Mouse (Mus musculus) embryo, embryonic 10.5 days (tissue): ENCODE measurements around the gene Ints13.
"Not testable (repeated sequence)": the region's sequence is repeated elsewhere in the genome, so short reads cannot be mapped to it uniquely, and the experiment has no call there.

Source experiments
- DNase-seq: peaks from one replicate; pipeline ENCODE4 v3.0.0-alpha.2; 2015; ENCODE audit warnings: low spot score

Gene Ints13

DNA sequence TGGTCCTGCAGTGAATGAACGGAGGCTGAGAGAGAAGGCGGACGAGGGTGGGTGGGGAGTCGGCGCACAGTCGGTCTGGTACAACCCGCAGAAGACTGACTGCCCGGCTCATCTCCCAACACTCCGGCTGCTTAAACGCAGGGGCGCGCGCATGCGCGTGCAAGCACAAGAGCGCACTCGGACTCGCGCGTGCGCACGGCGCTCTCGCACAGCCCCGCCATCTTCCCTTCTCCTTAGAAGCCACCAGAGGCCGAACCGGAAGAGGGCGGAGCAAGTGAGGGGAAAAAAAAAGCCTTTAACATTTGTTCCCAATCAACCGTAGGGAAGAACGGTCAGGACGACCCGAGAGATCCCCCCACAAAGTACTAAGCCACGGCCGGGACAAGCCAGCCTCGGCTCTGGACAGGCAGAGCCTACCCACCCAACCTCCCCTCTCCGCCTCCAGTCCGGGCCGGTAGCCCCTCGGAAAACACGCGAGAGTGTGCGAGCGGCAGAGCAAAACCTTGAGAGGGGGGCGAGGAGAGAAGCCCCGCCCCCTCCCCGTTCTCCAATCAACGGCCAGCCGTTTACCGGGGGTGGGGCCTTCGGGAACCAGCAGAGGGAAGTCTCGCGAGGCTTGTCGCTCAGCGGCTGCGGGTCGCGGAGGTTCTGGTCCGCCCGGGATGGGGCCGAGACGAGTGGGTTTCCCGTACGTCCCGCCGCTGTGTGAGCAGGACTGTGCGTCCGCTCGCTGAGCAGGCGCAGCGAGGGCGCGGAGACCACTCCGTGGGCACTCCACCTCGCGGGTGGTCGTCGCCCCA, at the start of gene Ints13:
Gene Ints13, minus strand, starts transcription at position 526 of the 800 bp plus-strand sequence.
- peak; percentile 99 for DNase-seq

DNA sequence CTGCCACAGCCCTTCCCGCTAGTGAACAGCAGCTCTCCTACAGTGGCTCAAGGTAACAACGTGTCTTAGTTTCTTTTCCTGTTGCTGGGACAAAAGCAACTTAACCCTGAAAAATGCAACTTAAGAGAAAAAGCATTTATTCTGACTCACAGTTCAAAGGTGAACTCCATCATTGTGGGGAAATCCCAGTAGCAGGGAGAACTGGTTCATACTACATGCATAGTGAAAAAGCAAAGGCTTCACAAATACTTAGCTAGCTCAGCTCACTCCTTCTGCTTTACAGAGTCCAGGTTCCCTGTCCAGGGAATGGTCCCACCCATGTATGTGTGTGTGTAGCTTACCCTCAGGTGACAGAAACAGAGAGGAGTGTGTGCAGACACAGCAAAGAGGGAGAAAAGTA, 39.0 kb upstream of the Ints13 start:
- no peak for DNase-seq

DNA sequence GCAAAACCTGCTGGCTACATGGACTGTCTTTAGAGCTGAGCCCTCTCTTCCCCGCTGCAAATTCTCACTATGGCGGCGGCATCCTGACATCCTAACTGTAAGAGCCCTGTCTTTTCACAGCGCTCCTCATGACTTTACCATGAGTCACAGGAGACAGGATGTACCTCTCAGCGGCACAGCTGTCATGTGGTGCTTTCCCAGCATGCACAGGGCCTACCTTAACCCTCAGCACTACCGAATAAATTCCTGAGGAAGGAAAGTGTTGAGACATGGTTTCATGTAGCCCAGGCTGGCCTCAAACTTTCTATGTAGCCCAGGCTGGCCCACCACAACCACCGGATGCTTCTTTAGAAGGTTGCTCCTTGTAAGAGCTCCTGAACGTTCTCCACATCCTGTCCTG, 38.3 kb upstream of the Ints13 start:
- no peak for DNase-seq

DNA sequence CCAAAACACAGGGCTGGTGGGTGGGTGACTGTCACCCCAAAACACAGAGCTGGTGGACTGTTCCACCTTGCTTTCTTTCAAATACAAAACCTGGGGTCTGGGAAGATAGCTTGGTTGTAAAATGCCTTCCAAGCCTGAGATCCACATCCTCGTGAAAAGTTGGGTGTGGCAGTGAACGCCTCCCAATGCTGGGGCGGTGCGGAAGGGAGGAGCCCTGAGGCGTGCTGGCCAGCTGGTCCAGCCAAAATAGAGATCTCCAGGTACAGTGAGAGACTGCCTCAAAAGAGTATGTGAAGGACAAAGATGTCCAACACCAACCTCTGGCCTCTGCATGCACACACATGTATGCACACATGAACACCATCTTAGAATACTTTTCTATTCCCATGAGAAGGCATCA, 36.9 kb upstream of the Ints13 start:
- no peak for DNase-seq

DNA sequence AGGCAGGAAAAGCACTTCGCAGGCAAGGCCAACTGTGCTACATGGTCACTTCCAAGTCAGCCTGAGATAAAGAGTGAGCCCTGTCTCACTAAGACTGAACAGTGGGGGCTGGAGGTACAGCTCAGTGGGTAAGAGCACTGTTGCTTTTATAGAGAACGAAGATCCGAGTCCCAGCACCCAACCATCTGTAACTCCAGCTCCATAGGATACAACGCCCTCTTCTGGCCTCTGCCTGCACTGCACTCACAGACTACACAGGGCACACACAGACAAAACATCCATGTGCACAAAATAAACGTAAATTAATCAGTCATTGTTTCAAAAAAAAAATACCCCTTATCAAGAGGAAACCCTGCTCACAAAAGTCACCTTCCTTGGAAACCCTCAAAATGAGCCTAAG, 36.3 kb upstream of the Ints13 start:
- no peak for DNase-seq

DNA sequence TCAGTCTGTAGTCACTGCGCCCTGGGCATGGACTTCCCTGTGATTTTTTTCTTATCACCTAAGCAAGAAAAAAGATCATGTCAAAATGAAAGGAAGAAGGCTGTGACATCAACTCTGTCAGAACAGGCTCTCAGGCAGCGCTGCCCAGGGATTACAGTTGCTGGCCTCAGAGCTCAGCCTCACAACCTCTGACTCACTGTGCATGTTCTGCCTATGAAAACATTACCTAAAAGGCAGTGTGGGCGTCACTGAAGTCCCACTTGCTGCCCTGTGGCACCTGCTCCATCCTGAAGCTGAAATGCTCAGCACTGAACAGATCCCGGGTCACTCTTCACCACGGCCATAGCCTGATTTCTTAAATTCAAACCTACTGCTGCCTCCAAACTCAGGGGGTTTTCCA, 35.1 kb upstream of the Ints13 start:
- DNase-seq, result no peak

DNA sequence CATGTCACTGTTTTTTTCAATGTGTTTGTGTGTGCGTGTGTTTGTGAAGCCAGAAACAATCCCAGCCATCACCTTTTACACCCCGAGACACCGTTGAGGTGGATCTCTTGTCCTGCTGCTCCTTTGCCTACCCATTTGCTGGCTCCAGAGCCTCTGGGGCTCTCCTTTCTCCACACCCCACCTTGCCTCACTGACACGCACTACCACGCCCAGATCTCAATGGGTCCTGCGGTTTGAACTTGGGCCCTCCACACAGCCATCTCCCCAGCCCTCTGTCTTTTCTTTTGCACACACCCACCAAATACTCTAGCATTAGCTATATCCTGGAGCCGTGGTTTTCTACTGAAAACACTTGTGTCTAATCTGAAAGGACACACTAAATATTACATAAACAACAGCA, 34.3 kb upstream of the Ints13 start:
- DNase-seq, result no peak

DNA sequence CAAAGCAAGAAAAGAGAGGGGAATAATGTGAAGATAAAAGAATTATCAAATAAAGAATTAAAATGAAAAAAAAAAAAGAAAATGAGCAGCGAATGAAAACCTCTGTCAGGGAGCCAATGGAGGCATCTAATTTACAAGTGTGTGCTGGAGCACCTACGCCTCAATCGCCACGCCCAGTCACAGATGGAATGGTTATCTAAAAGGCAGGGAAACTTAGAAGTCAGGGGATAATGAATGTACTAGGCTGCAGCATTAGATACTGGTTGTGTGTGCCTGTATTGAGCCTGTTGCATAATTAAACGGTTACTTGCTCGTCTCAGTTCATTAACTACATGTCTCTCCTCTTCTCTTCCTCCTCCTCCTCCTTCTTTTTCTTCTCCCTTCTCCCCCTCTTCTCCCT, 33.8 kb upstream of the Ints13 start:
- DNase-seq, result no peak

DNA sequence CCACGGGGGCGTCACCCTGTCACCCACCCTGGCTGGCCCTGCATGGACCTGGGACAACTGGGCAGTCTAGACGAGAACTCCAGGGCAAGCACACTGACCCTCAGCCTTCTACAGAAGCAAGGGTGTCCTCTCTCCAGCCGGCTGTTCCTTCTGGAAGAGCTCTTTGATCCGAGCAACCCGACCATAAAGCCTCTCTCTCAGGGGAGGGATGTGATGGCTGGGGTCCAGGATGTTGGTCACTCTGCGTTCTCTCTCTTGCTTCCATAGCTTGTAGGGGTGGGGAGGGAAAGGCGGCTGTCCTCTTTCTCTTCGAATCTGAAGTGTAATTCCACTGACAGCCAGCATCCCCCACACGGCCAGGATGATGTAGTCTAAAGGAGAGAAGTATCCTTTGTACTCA, 26.0 kb upstream of the Ints13 start:
- no peak for DNase-seq

DNA sequence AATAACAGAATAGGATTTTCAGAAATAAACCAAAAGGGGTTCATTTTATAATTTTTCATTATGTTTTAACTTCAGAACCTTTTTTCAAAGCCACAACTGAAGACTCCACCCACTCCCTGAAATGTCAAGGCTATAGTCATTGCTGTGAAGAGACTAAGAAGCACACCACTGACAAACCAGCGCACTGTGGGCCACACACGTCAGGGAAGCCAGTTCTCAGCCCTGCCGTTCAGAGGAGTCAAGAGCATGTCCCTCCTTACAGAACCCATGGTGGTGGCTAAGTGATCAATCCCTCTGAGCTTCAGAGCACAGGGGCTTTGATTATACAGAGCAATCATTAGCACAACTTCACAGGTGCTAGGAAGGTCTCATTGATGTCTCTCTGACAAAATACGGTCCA, 25.0 kb upstream of the Ints13 start:
- DNase-seq, result no peak

DNA sequence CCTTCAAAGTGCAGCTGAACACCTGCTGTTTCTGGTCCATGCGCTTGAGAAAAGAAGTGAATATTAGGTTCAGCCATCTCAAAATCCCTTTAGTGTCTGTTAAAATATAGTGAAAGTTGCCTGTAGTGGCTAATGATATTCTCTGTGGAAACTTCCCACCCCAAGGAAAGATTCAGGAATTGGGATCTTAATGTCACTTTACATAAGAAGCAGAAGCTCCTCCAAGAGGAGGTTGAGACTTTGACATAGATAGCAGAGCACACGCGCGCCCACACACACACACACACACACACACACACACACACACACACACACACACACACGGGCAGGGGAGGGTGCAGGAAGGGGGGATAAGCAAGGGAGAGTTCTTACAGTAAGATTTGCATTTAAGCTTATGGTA, 7.5 kb upstream of the Ints13 start:
- DNase-seq, result no peak

DNA sequence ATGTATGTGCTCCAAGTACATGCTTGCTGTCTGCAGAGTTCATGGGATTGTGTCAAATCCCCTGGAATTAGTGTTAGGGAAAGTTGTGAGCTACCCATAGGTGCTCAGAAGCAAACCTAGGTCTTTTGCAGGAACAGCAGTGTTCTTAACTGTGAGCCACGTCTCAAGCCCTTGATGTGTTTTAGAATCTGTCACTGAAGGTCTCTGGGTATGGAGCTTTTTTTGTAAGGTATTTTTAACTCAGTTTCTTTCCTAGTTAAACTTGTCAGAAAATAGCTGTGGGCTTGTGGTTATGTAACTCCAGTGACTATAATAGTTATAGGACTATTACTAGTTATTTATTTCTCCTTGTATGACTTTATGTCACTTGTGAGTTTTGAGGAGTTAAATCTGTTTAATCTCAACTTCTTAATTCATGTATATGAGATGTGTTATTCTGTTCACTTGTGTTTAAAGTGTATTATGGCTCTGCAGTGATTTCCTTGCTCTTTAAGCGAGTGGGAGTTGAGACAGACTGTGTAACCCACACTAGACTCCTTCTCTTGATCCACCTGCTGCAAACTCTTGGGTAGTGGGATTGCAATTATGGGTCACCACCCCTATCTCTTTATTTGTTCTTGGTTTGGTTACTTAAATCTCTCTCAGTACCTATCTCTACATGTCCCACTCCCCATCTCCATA, 5.9 kb upstream of the Ints13 start:
- no peak for DNase-seq

DNA sequence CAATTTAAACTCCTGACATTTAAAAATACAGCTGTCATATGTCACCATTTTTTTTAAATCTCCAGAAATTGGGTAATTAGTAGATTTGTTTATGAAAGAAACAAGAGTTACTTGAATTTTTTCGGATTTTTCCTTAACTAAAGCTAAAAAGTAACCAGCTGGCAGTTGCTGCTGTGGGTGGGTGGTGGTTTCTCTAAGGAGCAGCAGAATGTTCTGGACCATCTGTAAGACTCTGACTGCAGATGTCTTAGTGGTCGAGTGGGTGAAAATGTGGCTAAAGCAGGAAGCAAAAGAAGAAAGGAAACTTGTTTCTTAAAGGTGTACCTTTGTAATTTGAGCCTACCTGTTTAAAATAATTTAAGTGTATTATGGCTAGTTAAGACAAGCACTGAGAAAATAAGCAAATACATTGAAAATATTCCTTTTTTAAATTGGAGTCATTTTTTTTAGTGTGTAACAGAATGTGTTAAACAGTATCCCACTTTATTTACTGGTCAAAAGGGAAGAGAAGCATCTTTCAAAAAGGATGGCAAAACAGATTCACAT, 2.8 kb upstream of the Ints13 start:
- DNase-seq, result no peak

DNA sequence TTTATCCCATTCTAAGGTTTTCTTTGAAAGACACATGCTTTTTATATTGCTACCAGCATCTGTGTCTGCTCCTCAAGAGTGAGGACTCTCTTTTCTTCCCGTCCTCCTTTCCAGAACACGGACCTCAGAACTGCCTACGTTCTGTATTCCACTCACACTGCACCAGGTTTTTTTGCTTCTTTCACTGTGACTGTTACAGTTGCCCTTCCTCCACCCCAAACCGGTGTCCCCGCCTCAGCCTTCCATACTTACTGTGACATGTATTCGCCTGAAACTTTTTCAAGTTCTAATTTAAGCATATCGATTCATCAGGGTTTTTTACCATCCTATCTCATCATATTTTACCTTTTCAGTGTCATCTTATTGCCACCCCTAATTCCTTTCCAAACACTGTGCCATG, 951 bp upstream of the Ints13 start:
- DNase-seq, result no peak

DNA sequence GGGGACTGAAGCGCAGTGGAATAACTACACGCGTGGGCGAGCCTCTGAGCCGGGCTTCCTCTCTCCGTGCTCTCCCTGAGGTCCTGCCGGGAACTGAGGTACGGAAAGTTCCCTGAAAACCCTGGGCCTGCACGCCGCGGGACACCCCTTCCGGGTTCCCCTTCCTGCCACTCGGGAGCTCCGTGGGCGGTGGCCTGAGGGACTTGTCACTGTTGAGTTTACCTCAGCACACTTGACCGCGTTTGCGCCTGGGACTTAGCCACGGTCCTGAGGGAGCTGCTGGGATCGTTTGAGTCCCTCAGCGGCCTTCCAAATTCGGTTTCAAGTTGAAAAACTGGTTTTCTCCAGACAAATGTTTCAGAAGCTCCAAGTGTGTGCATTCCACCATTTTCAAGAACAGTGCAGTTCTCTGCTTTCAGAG, 486 bp upstream of the Ints13 start:
- peak; percentile 56 for DNase-seq

DNA sequence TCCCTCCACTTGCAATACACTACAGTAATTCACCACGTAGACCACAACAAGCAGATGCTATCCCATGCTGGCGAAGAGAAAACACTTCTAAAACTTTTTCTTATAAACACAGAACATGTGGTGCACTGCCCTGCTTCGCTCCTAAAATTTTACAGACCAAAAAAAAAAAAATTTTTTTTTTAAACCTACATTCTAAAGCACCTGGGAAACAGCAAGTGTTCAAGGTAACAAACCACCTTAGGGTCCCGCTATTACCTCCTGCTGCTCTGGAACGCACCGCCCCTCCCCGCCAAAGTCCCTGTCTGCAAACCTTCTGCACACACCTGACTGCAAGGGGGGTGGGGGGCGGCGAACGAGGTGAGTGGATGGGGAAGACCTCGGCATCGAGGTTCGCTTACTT, 732 bp downstream of the Ints13 start, which contains the start of gene Fgfr1op2:
Gene Fgfr1op2, plus strand, starts transcription at position 301 of the 400 bp plus-strand sequence.
- no peak for DNase-seq

DNA sequence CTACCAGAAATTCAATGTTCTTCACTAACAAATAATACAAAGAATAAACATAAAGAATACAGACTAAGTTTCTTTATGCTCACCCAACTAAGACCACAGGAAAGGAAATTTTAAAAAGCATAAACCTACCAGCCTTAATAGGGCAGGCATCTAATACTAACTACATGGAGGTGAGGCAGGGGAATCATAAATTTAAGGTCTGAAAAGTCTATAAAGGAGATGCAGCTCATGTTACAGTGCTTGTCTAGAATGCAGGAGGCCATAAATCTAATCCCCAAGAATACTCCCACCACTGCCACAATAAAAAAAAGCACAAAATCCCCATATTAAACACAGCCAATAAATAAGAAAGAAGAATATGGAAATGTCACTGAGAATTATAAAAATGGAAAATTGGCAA, 5.6 kb downstream of the Ints13 start:
- no peak for DNase-seq

DNA sequence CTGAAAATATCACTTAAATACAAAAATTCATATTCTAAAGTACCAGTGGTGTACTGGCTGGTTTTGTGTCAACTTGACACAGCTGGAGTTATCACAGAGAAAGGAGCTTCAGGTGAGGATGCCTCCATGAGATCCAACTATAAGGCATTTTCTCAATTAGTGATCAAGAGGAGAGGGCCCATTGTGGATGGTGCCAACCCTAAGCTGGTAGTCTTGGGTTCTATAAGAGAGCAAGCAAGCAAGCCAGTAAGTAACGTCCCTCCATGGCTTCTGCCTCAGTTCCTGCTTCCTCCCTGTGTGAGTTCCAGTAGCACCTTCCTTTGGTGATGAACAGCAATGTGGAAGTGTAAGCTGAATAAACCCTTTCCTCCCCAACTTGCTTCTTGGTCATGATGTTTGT, 15.2 kb downstream of the Ints13 start:
- not testable (repeated sequence) for DNase-seq

DNA sequence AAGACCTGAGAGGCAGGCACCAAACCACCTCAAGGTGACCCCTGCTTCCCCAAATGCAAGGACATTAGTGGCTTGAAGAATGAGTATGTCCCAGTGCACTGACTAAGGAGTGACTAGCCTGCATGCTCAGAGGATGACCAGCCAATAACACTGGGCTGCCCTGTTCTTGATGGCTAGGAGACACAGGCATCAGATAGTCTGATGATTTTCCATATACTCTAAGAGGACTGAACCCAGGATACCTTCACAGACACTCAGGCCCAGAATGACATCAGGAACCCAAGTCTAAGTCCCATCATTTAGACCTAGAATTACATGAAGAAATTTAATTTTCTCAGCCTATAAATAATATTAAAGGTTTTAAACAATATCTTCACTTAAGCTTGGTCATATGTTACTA, 26.3 kb downstream of the Ints13 start:
- no peak for DNase-seq

DNA sequence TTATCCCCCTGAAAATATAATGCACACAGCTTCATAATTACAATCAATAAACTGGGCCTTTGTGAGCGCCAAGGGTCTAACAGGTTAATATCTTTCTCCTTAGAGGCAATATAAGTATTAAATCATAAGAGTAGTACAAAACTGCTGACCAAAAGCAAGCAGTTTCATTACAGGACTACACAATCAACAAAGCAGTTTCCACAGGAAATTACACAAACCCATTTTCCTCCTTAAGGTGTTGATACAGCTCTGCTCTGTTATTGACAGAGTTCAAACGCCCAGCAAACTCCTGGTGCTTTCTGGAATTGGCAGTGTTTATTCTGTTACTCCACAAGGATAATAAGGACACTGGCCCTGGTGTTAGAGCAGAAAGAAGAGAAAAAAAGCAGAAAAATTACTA, 27.2 kb downstream of the Ints13 start:
- DNase-seq, result no peak

DNA sequence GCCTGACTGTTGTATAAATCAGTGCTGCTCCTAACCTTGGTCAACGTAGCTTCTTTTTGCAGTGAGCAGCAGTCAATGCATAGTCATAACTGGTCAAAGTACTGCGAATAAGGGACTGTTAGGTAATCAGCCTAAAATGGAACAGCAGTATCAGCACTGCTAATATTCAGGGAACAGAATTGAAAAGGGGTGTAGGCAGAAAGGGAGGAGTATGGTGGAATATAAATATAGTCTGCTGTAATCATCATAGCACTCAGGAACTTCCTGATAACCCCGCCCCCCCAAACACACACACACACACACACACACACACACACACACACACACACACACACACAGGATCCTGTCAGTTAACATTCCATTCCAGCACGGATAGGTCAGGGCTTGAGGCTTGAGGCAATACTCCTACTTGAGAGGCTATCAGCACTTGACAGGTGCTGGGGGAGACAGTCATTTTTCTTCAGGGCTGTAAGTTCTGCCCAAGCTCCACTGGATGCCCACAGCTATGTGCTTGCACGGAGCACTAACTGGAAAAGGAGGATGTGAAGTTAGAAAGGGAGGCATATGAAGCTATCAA, 32.3 kb downstream of the Ints13 start:
- DNase-seq, result no peak

DNA sequence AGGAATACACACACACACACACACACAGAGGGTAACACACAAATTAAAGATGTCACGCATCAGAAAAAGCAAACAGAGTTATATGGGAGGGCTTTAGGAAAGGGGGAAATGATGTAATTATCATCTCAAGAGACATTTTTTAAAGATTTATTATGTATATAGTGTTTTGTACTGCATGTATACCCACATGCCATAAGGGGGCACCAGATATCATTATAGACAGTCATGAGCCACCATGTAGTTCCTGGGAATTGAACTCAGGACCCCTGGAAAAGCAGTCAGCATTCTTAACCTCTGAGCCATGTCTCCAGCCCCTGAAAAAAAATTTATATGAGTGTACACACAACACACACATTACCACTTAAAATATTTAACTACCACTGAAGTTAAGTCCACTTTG, 33.0 kb downstream of the Ints13 start:
- no peak for DNase-seq

DNA sequence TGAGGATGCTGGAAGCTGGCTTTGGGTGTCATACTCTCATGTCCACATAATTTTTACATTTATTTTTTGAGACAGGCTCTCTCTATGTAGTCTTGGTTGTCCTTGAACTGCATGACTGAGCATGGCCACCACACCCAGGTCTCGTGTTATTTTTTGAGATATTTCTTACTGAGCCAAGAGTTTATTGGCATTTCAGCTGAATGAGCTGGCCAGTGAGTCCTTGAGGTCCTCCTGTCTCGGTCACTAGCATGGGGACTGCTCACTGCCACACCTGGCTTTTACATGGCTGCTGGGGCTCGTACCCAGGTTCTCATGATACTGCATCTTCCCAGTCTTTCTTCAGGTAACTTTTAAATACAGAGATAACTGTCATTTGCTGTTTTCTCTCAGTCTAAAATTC, 37.2 kb downstream of the Ints13 start:
- DNase-seq, result no peak
